Comparison of ENCODE assay signal across 21 mouse cellular contexts in genomic region chr10:128915550-128915949, GRCm38 (mm10). TPM values are rescaled to one million over a fixed set of nuclear protein-coding genes. Genes with fewer than 3 reads are reported as not detected.
A peak's percentile ranks its signal among the peaks of the same experiment; 100 is the strongest.
DNase-seq lines count a peak whose midpoint lies in the region; ATAC-seq and TF ChIP-seq lines count a peak whose summit lies in the region.
"Had no signal": no experiment of that assay in that cellular context is flagged by ENCODE, and none has a peak within 500 bp of the region (broad histone marks: within the 10 kb centered on the region; RNA-seq: fewer than 3 reads in every experiment).

No protein-coding gene starts in this region.

- no peak overlapping the region for H3K27ac ChIP-seq in heart, adult 2 months
- H3K27ac ChIP-seq in heart, embryonic 10.5 days: no peak overlapping the region
- no peak overlapping the region for H3K27ac ChIP-seq in kidney, postnatal 0 days
- H3K27ac ChIP-seq in midbrain, postnatal 0 days (ENCODE audit: low read depth, low read length): no peak overlapping the region
- H3K27ac ChIP-seq in midbrain, embryonic 16.5 days (ENCODE audit: low read length): no peak overlapping the region
- H3K27ac ChIP-seq: embryonic facial prominence, embryonic 12.5 days; kidney, embryonic 15.5 days had no signal

- WGBS in heart, adult 2 months: 96% methylated on average over 2 of the region's 2 CpGs
- 92% methylated on average over 2 of the region's 2 CpGs for WGBS in heart, embryonic 10.5 days
- WGBS in kidney, postnatal 0 days: 96% methylated on average over 2 of the region's 2 CpGs
- whole genome bisulfite sequencing in midbrain, postnatal 0 days: 92% methylated on average over 2 of the region's 2 CpGs
- WGBS in midbrain, embryonic 16.5 days: 86% methylated on average over 2 of the region's 2 CpGs

- no peak overlapping the region for H3K9ac ChIP-seq in heart, adult 2 months (ENCODE audit: low read depth, low read length)
- H3K9ac ChIP-seq in kidney, postnatal 0 days (ENCODE audit: low read depth, low read length): no peak overlapping the region
- no peak overlapping the region for H3K9ac ChIP-seq in midbrain, postnatal 0 days (replicated peaks; ENCODE audit: low read length, poor library complexity, severe bottlenecking)
- no peak overlapping the region for H3K9ac ChIP-seq in midbrain, embryonic 16.5 days (ENCODE audit: low read depth, low read length)
- H3K9ac ChIP-seq: embryonic facial prominence, embryonic 12.5 days; heart, embryonic 12.5 days; kidney, embryonic 15.5 days had no signal

- H3K36me3 ChIP-seq in heart, adult 2 months (ENCODE audit: control insufficient read depth, insufficient read depth, low read length): no peaks in the 10 kb centered on the region
- peaks cover 67% of the 10 kb centered on the region for H3K36me3 ChIP-seq in heart, embryonic 10.5 days
- H3K36me3 ChIP-seq in kidney, postnatal 0 days (ENCODE audit: insufficient read depth, low read length): peaks cover 30% of the 10 kb centered on the region; the same call in 1 of the 2 replicates
- H3K36me3 ChIP-seq in midbrain, postnatal 0 days (ENCODE audit: insufficient read depth, low read length): no peaks in the 10 kb centered on the region; the same call in 1 of the 2 replicates
- no peaks in the 10 kb centered on the region for H3K36me3 ChIP-seq in midbrain, embryonic 16.5 days (ENCODE audit: control insufficient read depth, insufficient read depth, low read length)
- peaks cover 61% of the 10 kb centered on the region for H3K36me3 ChIP-seq in myocyte (ENCODE audit: control insufficient read depth, insufficient read depth)

- H3K79me2 ChIP-seq in heart, adult 2 months (replicated peaks; ENCODE audit: control insufficient read depth, insufficient read depth, low read length): no peaks in the 10 kb centered on the region
- H3K79me2 ChIP-seq in myocyte (ENCODE audit: control insufficient read depth, insufficient read depth): peaks cover 51% of the 10 kb centered on the region

- peak; percentile 55 for TF ChIP-seq CTCF in heart, adult 2 months (IDR thresholded peaks at IDR 0.05)
- peak; percentile 54 for TF ChIP-seq CTCF in kidney, postnatal 0 days (IDR thresholded peaks at IDR 0.05; ENCODE audit: low read depth)
- TF ChIP-seq CTCF in midbrain, postnatal 0 days (IDR thresholded peaks at IDR 0.05): peak; percentile 56

- ATAC-seq in kidney, postnatal 0 days (replicated peaks; ENCODE audit: low FRiP score, low read depth): no peak
- no peak for ATAC-seq in midbrain, postnatal 0 days (ENCODE audit: low FRiP score)
- no peak for ATAC-seq in midbrain, embryonic 16.5 days

- TF ChIP-seq POLR2A in heart, adult 2 months (IDR thresholded peaks at IDR 0.05; ENCODE audit: insufficient read depth, low read depth, low read length): no peak
- no peak for TF ChIP-seq POLR2A in myocyte (IDR thresholded peaks at IDR 0.05; ENCODE audit: insufficient read length, low read depth)

- no peaks in the 10 kb centered on the region for H3K9me3 ChIP-seq in heart, embryonic 10.5 days
- H3K9me3 ChIP-seq in kidney, postnatal 0 days (replicated peaks; ENCODE audit: low read length): no peaks in the 10 kb centered on the region
- no peaks in the 10 kb centered on the region for H3K9me3 ChIP-seq in midbrain, postnatal 0 days (ENCODE audit: low read length)
- H3K9me3 ChIP-seq in midbrain, embryonic 16.5 days (replicated peaks; ENCODE audit: control insufficient read depth, low read length, poor library complexity, severe bottlenecking): no peaks in the 10 kb centered on the region
- H3K9me3 ChIP-seq: embryonic facial prominence, embryonic 12.5 days; heart, embryonic 12.5 days; kidney, embryonic 15.5 days had no signal

- peaks cover 1% of the 10 kb centered on the region; the same call in 1 of the 2 replicates for H3K4me1 ChIP-seq in heart, adult 2 months (ENCODE audit: control insufficient read depth, insufficient read depth, low read length)
- peaks cover 34% of the 10 kb centered on the region for H3K4me1 ChIP-seq in heart, embryonic 10.5 days
- peaks cover 14% of the 10 kb centered on the region for H3K4me1 ChIP-seq in kidney, postnatal 0 days (replicated peaks; ENCODE audit: insufficient read depth, low read length)
- H3K4me1 ChIP-seq in midbrain, postnatal 0 days (ENCODE audit: insufficient read depth, low read length): peaks cover 2% of the 10 kb centered on the region; the same call in 1 of the 2 replicates
- H3K4me1 ChIP-seq in midbrain, embryonic 16.5 days (ENCODE audit: control insufficient read depth, insufficient read depth, low read length): peaks cover 6% of the 10 kb centered on the region; the same call in 1 of the 2 replicates

- intact Hi-C loops in heart, adult 2 months (cut with DNase I): loop anchor here (2.0 to 5.0 kb wide), 2 partner anchors 29 to 62 kb away; no protein-coding TSS in a partner anchor

- no peak overlapping the region for H3ac ChIP-seq in myocyte (ENCODE audit: control insufficient read depth, insufficient read length)

- no peak overlapping the region for H3K4me3 ChIP-seq in heart, adult 2 months
- H3K4me3 ChIP-seq in heart, embryonic 10.5 days: no peak overlapping the region
- no peak overlapping the region for H3K4me3 ChIP-seq in kidney, postnatal 0 days (replicated peaks; ENCODE audit: low read depth, low read length)
- H3K4me3 ChIP-seq in midbrain, postnatal 0 days (ENCODE audit: low read depth, low read length): no peak overlapping the region
- H3K4me3 ChIP-seq in midbrain, embryonic 16.5 days (ENCODE audit: low read depth, low read length): no peak overlapping the region
- H3K4me3 ChIP-seq in myocyte: no peak overlapping the region
- H3K4me3 ChIP-seq: embryonic facial prominence, embryonic 12.5 days; heart, embryonic 12.5 days; kidney, embryonic 15.5 days had no signal

- DNase-seq in heart, adult 2 months: no peak
- DNase-seq in heart, embryonic 10.5 days (ENCODE audit: low spot score): no peak
- DNase-seq in kidney, postnatal 0 days (ENCODE audit: low spot score): no peak
- no peak for DNase-seq in kidney, postnatal 36 days
- no peak for DNase-seq in midbrain, postnatal 0 days (ENCODE audit: low spot score)
- DNase-seq in B cell, adult 2 months: no peak
- DNase-seq: adrenal gland, postnatal 14 days; cerebellum, adult 11 months; cerebellum, postnatal 14 days; heart, postnatal 14 days; lung, adult 18-20 months; lung, postnatal 4 days; midbrain, embryonic 14.5 days; right cerebral cortex, adult 18-20 months; right cerebral cortex, postnatal 4 days; thymus, postnatal 4 days had no signal

- no peak overlapping the region for H3K4me2 ChIP-seq in kidney, postnatal 0 days (ENCODE audit: low read length)
- H3K4me2 ChIP-seq in midbrain, postnatal 0 days (ENCODE audit: low read depth, low read length, poor library complexity, severe bottlenecking): no peak overlapping the region
- H3K4me2 ChIP-seq in midbrain, embryonic 16.5 days (ENCODE audit: low read length): no peak overlapping the region
- H3K4me2 ChIP-seq in myocyte (ENCODE audit: low read depth): peak overlapping the region; percentile 93
- H3K4me2 ChIP-seq: embryonic facial prominence, embryonic 12.5 days; heart, embryonic 12.5 days; kidney, embryonic 15.5 days had no signal

- no peak for TF ChIP-seq EP300 in heart, adult 2 months (IDR thresholded peaks at IDR 0.05; ENCODE audit: insufficient read depth, low read depth, low read length)

- no peaks in the 10 kb centered on the region for H3K27me3 ChIP-seq in heart, adult 2 months (ENCODE audit: control insufficient read depth, insufficient read depth, low read length)
- no peaks in the 10 kb centered on the region for H3K27me3 ChIP-seq in heart, embryonic 10.5 days (ENCODE audit: insufficient read depth, poor library complexity, severe bottlenecking)
- no peaks in the 10 kb centered on the region for H3K27me3 ChIP-seq in kidney, postnatal 0 days (ENCODE audit: insufficient read depth, low read length)
- H3K27me3 ChIP-seq in midbrain, postnatal 0 days (ENCODE audit: insufficient read depth, low read length): no peaks in the 10 kb centered on the region
- H3K27me3 ChIP-seq in midbrain, embryonic 16.5 days (ENCODE audit: control insufficient read depth, insufficient read depth, low read depth, low read length): no peaks in the 10 kb centered on the region
- H3K27me3 ChIP-seq in myocyte (ENCODE audit: control insufficient read depth, insufficient read depth, insufficient read length): no peaks in the 10 kb centered on the region
- H3K27me3 ChIP-seq: embryonic facial prominence, embryonic 12.5 days; heart, embryonic 12.5 days; kidney, embryonic 15.5 days had no signal

RNA-seq across cellular contexts. Expression of gene Rdh5, which starts 7.1 kb away (rescaled TPM):
- total RNA-seq in heart, adult 2 months (2021): 1 to 10 TPM; 5.2 to 5.9 TPM
- polyA plus RNA-seq in heart, adult 2 months (2012; rRNA removed): 19.4 and 24.9 TPM in 2 replicates
- 8.8 and 9.9 TPM in 2 replicates for polyA plus RNA-seq in heart, embryonic 10.5 days (2016; fragmentation: Nextera tagmentation; extraction: Ambion mirVana)
- polyA plus RNA-seq in kidney, postnatal 0 days (2015; fragmentation: Nextera tagmentation; extraction: Ambion mirVana): 12.9 and 15.0 TPM in 2 replicates
- 8.8 and 10.5 TPM in 2 replicates for total RNA-seq in midbrain, postnatal 0 days (2014; rRNA removed)
- polyA plus RNA-seq in midbrain, postnatal 0 days (2015; fragmentation: Nextera tagmentation; extraction: Ambion mirVana): 8.8 and 10.8 TPM in 2 replicates
- polyA plus RNA-seq in midbrain, embryonic 16.5 days (2015; fragmentation: Nextera tagmentation; extraction: Ambion mirVana): 13.6 TPM in 2 replicates
- 63.3 TPM for polyA plus RNA-seq in myocyte (2012; fragmentation: generic; extraction: Trizol)

RNA-seq across cellular contexts. Expression of gene Bloc1s1, which starts 8.3 kb away (rescaled TPM):
- 100 to 1,000 TPM; 181 to 201 TPM for total RNA-seq in heart, adult 2 months (2021)
- 229 and 234 TPM in 2 replicates for polyA plus RNA-seq in heart, adult 2 months (2012; rRNA removed)
- polyA plus RNA-seq in heart, embryonic 10.5 days (2016; fragmentation: Nextera tagmentation; extraction: Ambion mirVana): 182 and 194 TPM in 2 replicates
- polyA plus RNA-seq in kidney, postnatal 0 days (2015; fragmentation: Nextera tagmentation; extraction: Ambion mirVana): 272 and 276 TPM in 2 replicates
- 87.8 and 100 TPM in 2 replicates for total RNA-seq in midbrain, postnatal 0 days (2014; rRNA removed)
- 240 and 265 TPM in 2 replicates for polyA plus RNA-seq in midbrain, postnatal 0 days (2015; fragmentation: Nextera tagmentation; extraction: Ambion mirVana)
- 227 and 228 TPM in 2 replicates for polyA plus RNA-seq in midbrain, embryonic 16.5 days (2015; fragmentation: Nextera tagmentation; extraction: Ambion mirVana)
- polyA plus RNA-seq in myocyte (2012; fragmentation: generic; extraction: Trizol): 238 TPM

RNA-seq across cellular contexts. Expression of gene Cd63, which starts 14.8 kb away (rescaled TPM):
- 100 to 1,000 TPM; 132 to 156 TPM for total RNA-seq in heart, adult 2 months (2021)
- 83.2 and 101 TPM in 2 replicates for polyA plus RNA-seq in heart, adult 2 months (2012; rRNA removed)
- 313 and 322 TPM in 2 replicates for polyA plus RNA-seq in heart, embryonic 10.5 days (2016; fragmentation: Nextera tagmentation; extraction: Ambion mirVana)
- polyA plus RNA-seq in kidney, postnatal 0 days (2015; fragmentation: Nextera tagmentation; extraction: Ambion mirVana): 1,350 and 1,394 TPM in 2 replicates
- total RNA-seq in midbrain, postnatal 0 days (2014; rRNA removed): 16.6 and 28.6 TPM in 2 replicates
- polyA plus RNA-seq in midbrain, postnatal 0 days (2015; fragmentation: Nextera tagmentation; extraction: Ambion mirVana): 231 and 238 TPM in 2 replicates
- 152 and 195 TPM in 2 replicates for polyA plus RNA-seq in midbrain, embryonic 16.5 days (2015; fragmentation: Nextera tagmentation; extraction: Ambion mirVana)
- 2,403 TPM for polyA plus RNA-seq in myocyte (2012; fragmentation: generic; extraction: Trizol)

RNA-seq across cellular contexts. Expression of gene Itga7, which starts 18.1 kb away (rescaled TPM):
- total RNA-seq in heart, adult 2 months (2021): 100 to 1,000 TPM; 140 to 155 TPM
- 151 and 206 TPM in 2 replicates for polyA plus RNA-seq in heart, adult 2 months (2012; rRNA removed)
- 1.1 and 1.3 TPM in 2 replicates for polyA plus RNA-seq in heart, embryonic 10.5 days (2016; fragmentation: Nextera tagmentation; extraction: Ambion mirVana)
- polyA plus RNA-seq in kidney, postnatal 0 days (2015; fragmentation: Nextera tagmentation; extraction: Ambion mirVana): 3.8 TPM in 2 replicates
- total RNA-seq in midbrain, postnatal 0 days (2014; rRNA removed): 18.9 and 23.3 TPM in 2 replicates
- polyA plus RNA-seq in midbrain, postnatal 0 days (2015; fragmentation: Nextera tagmentation; extraction: Ambion mirVana): 13.6 and 14.0 TPM in 2 replicates
- 6.1 and 9.2 TPM in 2 replicates for polyA plus RNA-seq in midbrain, embryonic 16.5 days (2015; fragmentation: Nextera tagmentation; extraction: Ambion mirVana)
- 635 TPM for polyA plus RNA-seq in myocyte (2012; fragmentation: generic; extraction: Trizol)

RNA-seq across cellular contexts. Expression of gene Gdf11, which starts 24.0 kb away (rescaled TPM):
- 1 to 10 TPM; 2.0 to 2.5 TPM for total RNA-seq in heart, adult 2 months (2021)
- polyA plus RNA-seq in heart, adult 2 months (2012; rRNA removed): 0.78 and 1.1 TPM in 2 replicates
- polyA plus RNA-seq in heart, embryonic 10.5 days (2016; fragmentation: Nextera tagmentation; extraction: Ambion mirVana): 4.6 and 5.7 TPM in 2 replicates
- 7.7 and 8.2 TPM in 2 replicates for polyA plus RNA-seq in kidney, postnatal 0 days (2015; fragmentation: Nextera tagmentation; extraction: Ambion mirVana)
- 16.9 and 22.4 TPM in 2 replicates for total RNA-seq in midbrain, postnatal 0 days (2014; rRNA removed)
- 6.5 and 7.5 TPM in 2 replicates for polyA plus RNA-seq in midbrain, postnatal 0 days (2015; fragmentation: Nextera tagmentation; extraction: Ambion mirVana)
- 7.6 and 7.9 TPM in 2 replicates for polyA plus RNA-seq in midbrain, embryonic 16.5 days (2015; fragmentation: Nextera tagmentation; extraction: Ambion mirVana)
- polyA plus RNA-seq in myocyte (2012; fragmentation: generic; extraction: Trizol): 17.9 TPM
